Mouse (Mus musculus) adrenal gland (tissue): ENCODE data around the gene Isl2.

Experiments
- intact Hi-C: fragments of 180-260 bp; cut with DNase I; formaldehyde crosslinking; loops from one replicate; pipeline ENCODE4 v1.15.1; 2025

Isl2 gene

GRCm38 (mm10) chr9:55546176-55547010 lies 7.9 kb downstream of the Isl2 start:
- intact Hi-C loops, result no loop called here

DNA sequence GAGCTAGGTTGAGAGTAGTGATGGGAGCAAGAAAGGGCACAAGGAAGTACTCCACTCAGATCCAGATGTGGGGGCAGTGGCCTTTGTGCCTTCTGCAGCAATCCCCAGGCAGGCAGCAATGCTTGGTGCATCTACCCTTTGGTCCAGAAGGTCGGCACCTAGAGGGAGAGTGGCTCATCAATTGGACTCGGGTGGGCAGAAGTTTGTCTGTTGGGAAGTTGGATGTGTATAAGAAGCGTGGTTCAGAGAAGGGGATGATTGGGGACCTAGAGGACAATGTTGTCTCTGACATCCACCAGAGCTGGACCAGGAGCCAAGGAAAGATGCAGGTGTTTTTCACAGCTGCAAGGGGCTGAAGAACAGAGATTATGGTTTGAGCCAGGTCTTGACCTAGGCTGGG lies 10.4 kb downstream of the Isl2 start:
- intact Hi-C loops, result no loop called here

DNA sequence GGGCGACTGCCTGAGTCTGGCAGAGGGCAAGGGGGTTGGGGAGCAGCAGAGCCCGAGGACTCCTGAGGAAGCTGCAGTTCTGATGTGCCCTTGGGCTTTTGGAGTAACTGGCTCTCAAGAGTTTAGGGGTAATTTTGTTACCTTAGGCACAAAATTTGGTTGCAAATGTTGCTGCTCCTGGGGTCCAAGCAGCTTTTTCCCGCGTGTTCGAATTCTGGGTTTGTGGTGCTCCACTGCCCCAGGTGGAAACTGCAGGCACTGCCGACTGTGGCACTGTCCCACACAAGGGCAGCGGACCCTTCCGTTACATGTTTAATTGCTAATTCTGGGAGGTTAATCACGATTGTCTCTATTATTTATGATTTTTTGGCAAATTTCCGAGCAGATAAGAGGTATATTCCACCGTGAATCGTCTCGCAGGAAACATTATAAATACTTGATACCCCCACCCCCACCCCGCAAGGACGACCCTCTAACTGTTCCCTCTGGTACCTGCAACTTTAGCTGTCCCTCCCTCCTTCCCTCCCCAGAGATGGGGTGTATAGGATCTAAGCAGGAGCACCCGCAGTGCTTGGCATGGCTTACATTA lies 10.9 kb downstream of the Isl2 start:
- intact Hi-C loops, result no loop called here

DNA sequence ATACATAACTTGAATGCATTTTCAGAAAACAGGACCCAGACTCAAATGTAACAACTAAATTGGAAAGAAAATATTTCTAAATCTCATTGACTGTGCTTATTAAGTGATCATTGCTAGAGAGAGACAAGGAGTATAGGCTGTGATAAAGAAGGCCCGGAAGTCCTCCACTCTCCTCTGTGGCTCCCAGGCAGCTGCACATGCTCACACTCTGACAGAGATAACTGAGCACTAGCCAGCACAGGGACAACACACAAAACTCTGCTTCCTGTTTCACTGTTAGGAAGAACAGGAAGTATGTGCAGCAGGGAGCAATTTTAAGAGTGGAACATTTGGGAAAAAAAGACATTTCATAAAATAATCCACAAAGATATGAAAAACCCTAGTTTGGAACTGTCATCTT lies 16.5 kb downstream of the Isl2 start:
- intact Hi-C loops, result no loop called here

DNA sequence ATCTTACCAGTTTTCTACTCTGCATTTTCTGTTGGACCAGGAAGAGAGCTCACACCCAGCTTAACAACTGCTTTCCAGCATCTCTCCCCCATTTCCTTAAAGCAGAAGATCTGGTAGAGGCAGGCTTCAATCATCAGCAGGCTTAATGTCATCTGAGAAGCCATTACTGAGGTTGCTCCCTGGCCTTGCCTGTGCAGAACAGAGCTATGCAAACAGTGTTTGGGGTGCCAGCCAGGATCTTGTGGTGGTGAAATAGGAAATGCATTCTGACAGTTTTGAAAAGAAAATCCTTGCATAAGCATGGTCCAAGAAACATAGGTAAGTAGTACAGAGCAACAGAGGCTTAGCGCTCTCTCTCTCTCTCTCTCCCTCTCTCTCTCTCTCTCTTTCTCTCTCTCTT lies 22.5 kb downstream of the Isl2 start:
- intact Hi-C loops, result no loop called here

GRCm38 (mm10) chr9:55568466-55569159 lies 30.1 kb downstream of the Isl2 start:
- intact Hi-C loops, result no loop called here

GRCm38 (mm10) chr9:55571071-55571470 lies 32.6 kb downstream of the Isl2 start:
- intact Hi-C loops, result no loop called here

DNA sequence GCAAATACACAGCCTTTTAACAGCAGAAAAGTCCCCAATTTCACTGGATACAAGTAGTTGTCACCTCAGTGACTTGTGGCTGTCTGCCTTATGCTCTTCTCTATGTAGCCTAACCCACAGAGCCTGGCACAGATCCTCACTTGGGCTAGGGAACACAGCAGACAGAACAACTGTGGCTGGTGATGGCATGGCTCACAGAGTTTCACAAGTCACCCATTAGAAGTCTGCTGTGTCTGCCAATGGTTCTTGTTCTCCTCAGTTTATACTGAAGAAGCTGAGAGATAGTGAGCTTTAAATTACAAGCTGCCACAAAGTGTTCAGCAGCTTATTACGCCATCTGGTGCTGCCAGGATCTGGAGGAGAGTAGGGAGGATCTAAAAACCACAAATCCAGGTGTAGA lies 38.1 kb downstream of the Isl2 start:
- intact Hi-C loops, result no loop called here

GRCm38 (mm10) chr9:55581414-55581813 lies 42.9 kb downstream of the Isl2 start:
- intact Hi-C loops, result no loop called here

GRCm38 (mm10) chr9:55586141-55586540 lies 47.7 kb downstream of the Isl2 start:
- intact Hi-C loops, result no loop called here
